Mouse (Mus musculus) lung, adult 2 months (tissue): ENCODE results near the gene Tmem94.

Source experiments
- CTCF ChIP-seq: fragments of 200-500 bp; IDR thresholded peaks from 2 replicates; pipeline ENCODE4 v1.5.1; 2011; ENCODE audit warnings: mild to moderate bottlenecking, low read length, control low read depth; ENCODE audit not compliant: insufficient read depth
- POLR2A ChIP-seq: fragments of 200-500 bp; IDR thresholded peaks from 2 replicates; pipeline ENCODE4 v1.6.1; 2011; ENCODE audit warnings: low read depth, mild to moderate bottlenecking, control low read depth, low read length, borderline replicate concordance; ENCODE audit errors: extremely low read depth

GRCm38 (mm10) chr11:115774653-115775052, 9.4 kb downstream of the Tmem94 start:
- no peak for TF ChIP-seq POLR2A
- no peak for TF ChIP-seq CTCF
